Mouse (Mus musculus) olfactory bulb, adult 2 months (tissue): ENCODE data around the gene Fosl2. TPM values are rescaled to one million over a fixed set of nuclear protein-coding genes. Genes with fewer than 3 reads are reported as not detected.

Experiments
- H3K27ac ChIP-seq: fragments of 200-500 bp; 2 replicates; pipeline ENCODE4 v1.5.1; 2012; ENCODE audit warnings: low read depth, low read length; ENCODE audit not compliant: insufficient read depth
- H3K4me1 ChIP-seq: fragments of 200-500 bp; 2 replicates; pipeline ENCODE4 v1.6.1; 2012; ENCODE audit warnings: low read length; ENCODE audit not compliant: control insufficient read depth, insufficient read depth
- H3K4me3 ChIP-seq: fragments of 200-500 bp; 2 replicates; pipeline ENCODE4 v1.5.1; 2012; ENCODE audit warnings: mild to moderate bottlenecking, low read depth, low read length, moderate library complexity; ENCODE audit not compliant: insufficient read depth
- CTCF ChIP-seq: fragments of 200-500 bp; IDR thresholded peaks from 2 replicates; pipeline ENCODE4 v1.5.1; 2012; ENCODE audit warnings: low read depth, mild to moderate bottlenecking, low read length, moderate library complexity; ENCODE audit not compliant: insufficient read depth
- POLR2A ChIP-seq: fragments of 200-500 bp; IDR thresholded peaks from 2 replicates; pipeline ENCODE4 v1.6.1; 2012; ENCODE audit warnings: mild to moderate bottlenecking, low read depth, low read length, moderate library complexity; ENCODE audit not compliant: insufficient read depth
- WGBS: fragments of 180-500 bp; shearing (Covaris S2); methylation state at CpG from one replicate; pipeline ENCODE4 v1.1.7; 2018; 5-methylcytosine and 5-hydroxymethylcytosine counted together
- polyA plus RNA-seq: library from polyadenylated mRNA; stranded (reverse); fragments of >200 nt; gene quantifications from 2 replicates; pipeline ENCODE4 v1.2.4, GENCODE M21; 2012; ENCODE audit warnings: low replicate concordance; ENCODE audit not compliant: missing spikeins, insufficient read depth, insufficient read length

Gene Fosl2
- not detected in 2 replicates for polyA plus RNA-seq

GRCm38 (mm10) chr5:32135336-32136206 is at the start of gene Fosl2:
Gene Fosl2 (plus strand): TSS chr5:32135801.
- TF ChIP-seq POLR2A (peak; percentile 27; the same call in 1 of the 2 replicates), CTCF (no peak)
- Histone ChIP-seq H3K27ac (peak within 1 kb of the TSS; percentile 97), H3K4me3 (peak within 1 kb of the TSS; percentile 86), H3K4me1 (peaks cover 14% of the 10 kb centered on the region; the same call in 1 of the 2 replicates)
- WGBS: under 1% methylated on average over 78 of the region's 85 CpGs

DNA sequence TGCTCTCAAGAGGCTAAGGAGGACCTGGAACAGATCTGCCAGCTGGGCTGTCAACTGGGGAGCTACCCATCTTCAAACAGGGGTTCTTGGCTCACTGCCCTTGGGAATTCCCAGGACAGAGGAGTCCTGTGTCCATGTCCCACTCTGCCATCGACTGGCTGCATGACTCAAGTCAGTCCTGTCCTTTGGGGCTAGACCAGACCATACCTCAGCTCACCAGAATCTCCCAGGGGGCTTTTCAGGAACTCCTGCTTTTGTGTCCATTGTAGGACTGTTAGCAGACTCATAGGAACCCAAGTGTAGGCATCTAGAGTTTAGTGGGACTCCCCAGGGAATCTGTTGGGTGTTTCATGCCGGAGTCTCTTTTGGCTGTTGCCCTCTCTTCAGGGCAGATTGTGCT is 49.6 kb upstream of the Fosl2 start:
- Histone ChIP-seq H3K27ac (no peak overlapping the region), H3K4me3 (no peak overlapping the region), H3K4me1 (peaks cover 8% of the 10 kb centered on the region)
- TF ChIP-seq POLR2A: no peak
- no peak for TF ChIP-seq CTCF
- 93% methylated on average over 2 of the region's 2 CpGs for WGBS

DNA sequence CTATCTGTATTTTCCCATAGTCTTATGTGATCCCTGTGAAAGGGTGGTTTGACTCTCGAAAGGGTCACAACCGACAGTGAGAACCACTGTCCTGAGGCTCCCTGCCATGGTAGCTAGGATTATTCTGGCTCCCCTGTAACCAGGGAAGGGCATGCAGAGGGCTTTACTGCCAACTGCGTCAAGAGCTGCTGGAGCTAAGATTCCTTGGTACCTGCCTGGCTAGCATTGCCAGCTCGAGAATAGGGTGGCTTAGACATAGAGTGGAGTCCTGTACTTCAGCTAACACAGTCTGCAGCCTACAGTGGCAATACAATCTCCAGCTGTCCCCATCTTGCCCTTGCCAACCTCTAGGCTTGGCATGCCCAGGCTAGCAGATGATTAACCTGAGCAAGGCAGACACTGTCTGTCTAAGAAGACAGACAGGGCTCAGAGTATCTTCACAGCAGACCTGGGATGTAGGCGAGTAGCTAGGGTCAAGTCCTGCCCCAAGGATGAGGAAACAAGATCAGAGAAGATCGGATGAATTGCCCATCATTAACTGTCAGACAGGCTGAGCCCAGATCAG is 49.0 kb upstream of the Fosl2 start:
- no peak overlapping the region for H3K27ac ChIP-seq
- no peak overlapping the region for H3K4me3 ChIP-seq
- WGBS: 93% methylated on average over 6 of the region's 6 CpGs
- H3K4me1 ChIP-seq: peaks cover 2% of the 10 kb centered on the region; the same call in 1 of the 2 replicates
- TF ChIP-seq POLR2A (no peak), CTCF (no peak)

GRCm38 (mm10) chr5:32089481-32089880 is 46.1 kb upstream of the Fosl2 start:
- TF ChIP-seq CTCF (no peak), POLR2A (no peak)
- H3K4me3 ChIP-seq: no peak overlapping the region
- no peak overlapping the region for H3K27ac ChIP-seq
- 31% methylated on average over 5 of the region's 5 CpGs for WGBS
- H3K4me1 ChIP-seq: peaks cover 2% of the 10 kb centered on the region; the same call in 1 of the 2 replicates

DNA sequence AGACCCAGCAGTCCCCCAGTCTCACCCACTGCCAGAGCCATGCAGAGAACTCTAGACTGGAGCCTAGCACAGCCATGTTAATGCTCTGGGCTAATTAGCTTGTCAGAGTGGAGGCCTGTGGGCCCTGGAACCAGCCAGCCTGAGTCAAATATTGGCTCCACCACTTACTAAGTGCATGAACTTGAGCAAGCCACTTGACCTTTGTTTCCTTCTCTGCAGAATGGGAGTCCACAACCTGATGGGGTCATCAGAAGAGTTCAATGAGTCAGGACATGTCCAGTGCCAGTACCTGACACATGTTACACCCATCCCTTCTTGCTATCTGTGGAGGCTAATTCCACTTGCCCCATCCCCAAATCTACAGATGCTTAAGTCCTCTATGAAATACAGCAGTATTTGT is 43.3 kb upstream of the Fosl2 start:
- Histone ChIP-seq H3K4me1 (peaks cover 2% of the 10 kb centered on the region; the same call in 1 of the 2 replicates), H3K27ac (no peak overlapping the region), H3K4me3 (no peak overlapping the region)
- TF ChIP-seq CTCF (no peak), POLR2A (no peak)

GRCm38 (mm10) chr5:32098691-32099090 is 36.9 kb upstream of the Fosl2 start:
- peaks cover 13% of the 10 kb centered on the region for H3K4me1 ChIP-seq
- no peak overlapping the region for H3K4me3 ChIP-seq
- TF ChIP-seq CTCF: no peak
- TF ChIP-seq POLR2A: no peak
- 43% methylated on average over 3 of the region's 3 CpGs for WGBS
- H3K27ac ChIP-seq: no peak overlapping the region

- no peak overlapping the region for H3K27ac ChIP-seq
- WGBS: 46% methylated on average over 5 of the region's 5 CpGs
- TF ChIP-seq CTCF: no peak
- no peak for TF ChIP-seq POLR2A
- peaks cover 13% of the 10 kb centered on the region for H3K4me1 ChIP-seq
- no peak overlapping the region for H3K4me3 ChIP-seq
Measured at GRCm38 (mm10) chr5:32102484-32102883, 33.1 kb upstream of the Fosl2 start.

GRCm38 (mm10) chr5:32102971-32103431 is 32.6 kb upstream of the Fosl2 start:
- Histone ChIP-seq H3K4me1 (peaks cover 13% of the 10 kb centered on the region), H3K4me3 (no peak overlapping the region), H3K27ac (no peak overlapping the region)
- WGBS: 92% methylated on average over 6 of the region's 6 CpGs
- TF ChIP-seq POLR2A (no peak), CTCF (no peak)

- Histone ChIP-seq H3K27ac (no peak overlapping the region), H3K4me3 (no peak overlapping the region), H3K4me1 (peaks cover 10% of the 10 kb centered on the region)
- TF ChIP-seq CTCF (no peak), POLR2A (no peak)
- 100% methylated on average over 1 of the region's 1 CpGs for WGBS
Measured at GRCm38 (mm10) chr5:32103545-32103944, 32.1 kb upstream of the Fosl2 start.
